Mouse (Mus musculus) adrenal gland, postnatal 10 days (tissue): ENCODE measurements around the gene Nap1l4. TPM values are rescaled to one million over a fixed set of nuclear protein-coding genes. Genes with fewer than 3 reads are reported as not detected.

Experiments
- DNase-seq: peaks from one replicate; pipeline ENCODE4 v3.0.0; 2021; ENCODE audit warnings: mixed read lengths
- microRNA-seq: library from miRNA; unstranded; fragments of <30 nt; microRNA quantifications from one replicate; pipeline ENCODE4 v1.2.0, GENCODE M21; 2021
- total RNA-seq, 2 experiments: library from RNA; stranded (reverse); gene quantifications; 2 replicates each; pipeline ENCODE4 v1.2.3; 2021

Gene Nap1l4
- total RNA-seq, 2 experiments from 2014 or later: 135 to 153 TPM

DNA sequence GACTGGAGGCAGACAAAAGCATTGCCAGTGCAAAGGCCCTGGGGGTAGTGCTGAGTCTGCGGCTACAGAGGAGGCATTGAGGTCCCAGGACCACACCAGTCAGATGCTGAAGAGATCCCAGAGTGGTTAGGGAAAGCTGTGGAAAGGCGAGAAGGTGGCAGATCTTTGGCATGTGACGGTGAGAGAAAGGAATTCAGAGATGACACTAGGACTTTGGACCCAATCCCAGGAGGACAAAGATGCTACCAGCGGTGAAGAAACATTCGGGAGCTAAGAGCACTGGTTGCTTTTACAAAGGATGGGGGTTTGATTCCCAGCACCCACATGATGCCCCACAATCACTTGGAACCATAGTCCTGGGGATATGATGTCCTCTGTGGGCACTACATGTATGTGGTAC lies 71.1 kb downstream of the Nap1l4 start:
- no peak for DNase-seq

DNA sequence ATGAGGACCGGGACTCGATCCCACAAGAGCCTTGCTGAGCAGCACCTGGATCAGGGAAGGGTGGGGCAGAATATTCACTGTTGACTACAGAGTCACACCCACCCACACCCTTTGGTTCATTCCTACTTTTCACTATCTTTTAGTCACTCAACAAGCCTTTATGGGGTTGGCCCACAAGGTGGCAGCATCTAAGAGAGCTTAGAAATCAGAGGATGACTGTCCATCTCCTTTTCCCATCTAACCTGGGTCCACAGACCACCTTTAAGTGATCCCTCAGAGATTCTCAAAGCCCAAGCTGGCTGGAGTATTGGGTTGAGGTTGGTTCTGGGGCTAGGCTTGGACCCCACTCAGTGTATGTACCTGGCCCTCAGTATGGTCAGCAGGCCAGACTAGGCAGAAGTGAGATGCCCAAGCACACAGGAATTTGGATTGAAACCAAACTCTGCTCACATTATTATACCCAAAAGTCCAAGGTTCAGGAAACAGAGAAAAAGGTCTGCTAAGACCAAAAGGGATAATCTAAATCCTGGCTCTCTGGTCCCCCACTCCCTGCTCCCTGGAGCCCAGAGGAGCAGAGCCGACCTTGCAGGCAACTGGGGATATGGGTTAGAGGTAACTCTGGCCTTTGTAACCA lies 72.1 kb downstream of the Nap1l4 start:
- DNase-seq: no peak

GRCm38 (mm10) chr7:143475876-143476275 lies 73.0 kb downstream of the Nap1l4 start:
- peak; percentile 53 for DNase-seq

GRCm38 (mm10) chr7:143474811-143475210 lies 74.1 kb downstream of the Nap1l4 start:
- DNase-seq: no peak

DNA sequence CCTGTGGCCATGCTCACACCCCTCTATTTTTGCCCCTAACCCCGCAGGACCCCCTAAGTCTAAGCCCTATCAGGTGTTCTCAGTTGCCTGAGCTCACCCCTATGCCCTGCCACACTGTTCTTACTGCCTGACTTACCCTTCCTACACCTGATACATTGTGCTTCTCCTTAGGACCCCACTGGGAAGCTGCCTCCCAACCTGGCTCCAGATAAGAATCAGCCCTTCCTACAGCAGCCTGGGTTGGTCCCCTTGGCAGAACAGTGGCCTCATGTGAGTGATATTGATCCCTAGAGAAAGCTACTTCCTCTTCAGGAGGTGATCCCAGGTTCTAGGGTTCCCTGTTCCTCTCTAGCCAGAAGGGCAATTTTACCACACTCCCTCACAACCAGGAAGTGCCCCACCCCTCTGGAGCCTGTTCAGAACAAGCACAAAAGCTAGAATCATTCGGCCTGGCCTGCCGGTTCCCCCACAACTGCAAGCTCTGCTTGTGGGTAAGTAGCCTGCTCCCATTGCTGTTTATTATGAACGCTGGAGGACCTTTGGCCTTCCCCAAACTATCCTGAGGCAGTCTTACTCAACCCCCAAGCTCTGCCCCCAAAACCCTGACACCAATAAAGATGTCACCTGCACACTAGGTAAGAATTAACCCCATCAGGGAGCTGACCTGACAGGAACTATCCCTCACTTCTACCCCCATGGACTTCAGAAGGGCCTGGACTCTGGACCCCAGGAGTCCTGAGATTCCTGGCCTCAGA lies 75.4 kb downstream of the Nap1l4 start, which contains the start of gene Slc22a18:
TSS of gene Slc22a18 (plus strand) at position 390 of the 755 bp plus-strand sequence.
- peak; percentile 37 for DNase-seq

GRCm38 (mm10) chr7:143469946-143470345 lies 79.0 kb downstream of the Nap1l4 start:
- peak; percentile 87 for DNase-seq

- DNase-seq: no peak
Observed at GRCm38 (mm10) chr7:143467714-143468113, 81.2 kb downstream of the Nap1l4 start.

DNA sequence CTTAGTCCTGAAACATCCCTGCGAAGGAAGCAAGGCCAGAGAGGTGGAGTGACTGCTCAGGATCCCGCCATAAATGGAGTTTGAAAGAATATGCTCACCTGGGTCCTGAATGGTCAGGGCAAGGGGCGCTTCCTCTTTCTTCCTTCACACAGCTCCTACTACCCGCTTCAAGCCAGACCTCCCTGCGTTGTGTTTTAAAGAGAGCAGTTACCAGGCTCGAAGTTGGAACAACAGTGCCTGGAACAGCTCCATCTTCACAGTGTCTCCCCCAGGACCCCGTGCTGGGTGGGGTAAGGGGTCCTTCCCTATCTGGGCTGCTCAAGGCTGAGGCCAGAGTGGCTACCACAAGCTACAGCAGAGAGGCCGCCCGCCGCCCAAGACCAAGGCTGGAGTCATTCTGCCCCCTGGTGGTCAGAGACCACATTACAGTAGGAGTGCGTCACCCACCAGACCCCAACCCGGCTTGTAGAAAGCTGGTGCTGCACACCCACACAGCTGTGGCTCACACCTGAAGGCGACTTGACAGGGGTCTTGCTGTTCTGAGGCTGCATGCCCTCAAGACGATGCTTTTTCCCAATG lies 82.7 kb downstream of the Nap1l4 start:
- peak; percentile 90 for DNase-seq

DNA sequence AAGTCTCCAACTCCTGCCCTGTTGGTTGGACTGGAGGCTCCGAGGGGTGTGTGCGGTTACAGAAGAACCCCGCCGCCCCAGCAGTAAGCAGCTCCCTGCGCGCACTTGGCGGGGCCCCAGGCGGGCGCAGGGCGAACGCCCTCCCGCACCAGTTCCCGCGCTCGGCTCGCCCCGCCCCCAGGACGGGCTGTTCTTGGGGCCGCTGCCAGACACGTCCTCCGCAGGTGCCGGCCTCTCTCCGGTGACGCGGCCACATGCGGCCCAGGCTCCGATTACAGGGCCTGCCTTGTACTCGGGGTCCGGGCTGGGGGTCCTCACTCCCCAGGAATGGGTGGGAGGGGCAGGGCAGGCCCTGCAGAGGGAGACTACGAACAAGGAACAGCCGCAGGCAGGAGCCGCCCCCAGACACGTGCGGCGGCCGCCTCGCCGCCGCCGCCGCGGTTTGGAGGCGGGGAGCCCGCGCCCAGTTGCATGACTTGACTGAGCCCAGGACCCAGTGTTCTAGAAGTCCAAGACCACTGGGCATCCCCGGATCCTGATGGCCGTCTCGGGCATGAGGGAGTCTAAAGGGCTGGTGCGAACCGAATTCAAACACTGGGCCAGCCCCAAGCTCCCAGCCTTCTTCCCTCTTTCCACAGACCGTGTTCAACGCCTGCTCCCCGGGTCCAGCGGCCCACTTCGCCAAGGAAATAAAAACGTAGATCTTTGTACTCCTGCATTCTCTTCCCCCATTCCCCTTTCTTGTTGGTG lies 83.9 kb downstream of the Nap1l4 start:
- DNase-seq: peak; percentile 82

DNA sequence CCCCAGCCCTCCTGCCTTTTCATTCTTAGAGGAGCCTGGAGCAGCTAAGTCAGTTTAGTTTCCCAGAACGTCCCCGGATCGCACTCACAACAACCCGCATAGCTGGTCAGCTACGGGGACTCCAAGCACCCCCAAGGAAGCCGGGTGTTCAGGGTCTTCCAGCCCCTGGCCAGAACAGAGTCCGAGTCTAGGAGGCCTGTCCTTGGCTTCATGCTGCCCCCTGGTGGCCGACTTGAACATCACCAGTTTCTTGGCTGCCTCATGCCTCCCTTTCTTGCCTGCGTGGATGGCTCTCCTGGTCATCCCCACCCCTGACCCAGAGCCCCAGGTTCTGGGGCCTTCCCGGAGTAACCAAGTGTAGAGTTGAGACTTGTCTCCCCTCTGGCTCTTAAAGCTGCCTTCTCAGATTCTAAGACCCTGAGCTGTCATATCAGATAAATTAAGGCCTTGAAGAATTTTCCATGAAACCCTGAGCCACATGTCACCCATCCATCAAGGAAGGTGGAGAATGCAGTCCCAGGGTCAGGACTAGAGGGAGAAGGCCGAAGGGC lies 85.0 kb downstream of the Nap1l4 start:
- DNase-seq: peak; percentile 89

Small RNA genes within 50 kb of the gene (microRNA-seq; reads per million reads assigned to microRNA genes)
- gene Mir7064: not detected

Other genes starting within 250 kb of the Nap1l4 start
- gene Cdkn1c, start 88.1 kb downstream of the Nap1l4 start, total RNA-seq: 100 to 1,000 TPM; 386 to 453 TPM
- gene Slc22a18, start 75.4 kb downstream of the Nap1l4 start, total RNA-seq: 10 to 100 TPM in 1 of 2 experiments, 1 to 10 TPM in 1; 6.5 to 15.0 TPM
- under 1 TPM in 1 of 2 experiments, not detected in 1; 0.82 TPM for gene Phlda2, start 46.0 kb downstream of the Nap1l4 start, total RNA-seq
- gene Cars, start 51.0 kb upstream of the Nap1l4 start, total RNA-seq: 10 to 100 TPM; 38.7 to 56.6 TPM
- 1 to 10 TPM; 1.1 to 1.5 TPM for gene Tnfrsf26, start 79.6 kb upstream of the Nap1l4 start, total RNA-seq
- gene Tnfrsf22, start 100.6 kb upstream of the Nap1l4 start, total RNA-seq: 1 to 10 TPM; 5.2 to 7.0 TPM
- gene Tnfrsf23, start 136.8 kb upstream of the Nap1l4 start, total RNA-seq: 1 to 10 TPM; 2.4 to 3.0 TPM
- 10 to 100 TPM; 30.1 to 34.0 TPM for gene Osbpl5, start 207.9 kb upstream of the Nap1l4 start, total RNA-seq
- under 1 TPM; 0.18 to 0.58 TPM for gene Mrgprg, start 217.9 kb upstream of the Nap1l4 start, total RNA-seq
- 1 to 10 TPM; 2.6 to 3.0 TPM for gene Mrgpre, start 235.4 kb upstream of the Nap1l4 start, total RNA-seq